ENCODE assay signal across 15 mouse cellular contexts in the genomic region with DNA sequence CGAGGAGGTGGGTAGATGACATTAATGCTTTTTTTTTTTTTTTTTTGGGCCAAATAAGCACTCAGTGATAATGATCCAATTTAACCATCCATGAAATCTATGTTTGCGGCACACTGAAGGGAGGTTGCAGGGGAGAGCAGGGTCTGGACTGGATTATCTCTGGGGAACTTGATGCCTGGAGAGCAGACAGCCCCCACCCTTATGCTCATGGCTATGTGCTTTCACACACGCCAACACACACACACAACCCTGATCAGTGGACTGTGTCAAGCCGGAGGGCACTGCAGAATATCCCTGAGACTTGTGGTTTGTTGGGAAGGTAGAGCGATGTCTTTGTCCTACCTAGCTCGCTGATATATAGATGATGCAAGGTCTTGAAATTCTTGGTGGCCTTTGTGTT. TPM values are rescaled to one million over a fixed set of nuclear protein-coding genes. Genes with fewer than 3 reads are reported as not detected.
DNase-seq lines count a peak whose midpoint lies in the region; ATAC-seq lines count a peak whose summit lies in the region.
"Had no signal": no experiment of that assay in that cellular context is flagged by ENCODE, and none has a peak within 500 bp of the region (broad histone marks: within the 10 kb centered on the region; RNA-seq: fewer than 3 reads in every experiment).

No protein-coding gene starts in this region.

- H3K4me2 ChIP-seq in midbrain, embryonic 12.5 days (replicated peaks): peak overlapping the region; percentile 34
- H3K4me2 ChIP-seq in midbrain, embryonic 11.5 days: no peak overlapping the region; the same call in 1 of the 2 replicates
- H3K4me2 ChIP-seq in forebrain, embryonic 15.5 days (replicated peaks): peak overlapping the region; percentile 41
- H3K4me2 ChIP-seq in midbrain, embryonic 14.5 days (ENCODE audit: low read length): peak overlapping the region; percentile 64
- H3K4me2 ChIP-seq: embryonic facial prominence, embryonic 12.5 days; limb, embryonic 13.5 days had no signal

- H3K36me3 ChIP-seq in midbrain, embryonic 12.5 days: no peaks in the 10 kb centered on the region
- H3K36me3 ChIP-seq in midbrain, embryonic 11.5 days (ENCODE audit: control insufficient read depth, insufficient read depth, low read length): no peaks in the 10 kb centered on the region
- H3K36me3 ChIP-seq in forebrain, embryonic 15.5 days: no peaks in the 10 kb centered on the region
- H3K36me3 ChIP-seq in midbrain, embryonic 14.5 days (ENCODE audit: control insufficient read depth, insufficient read depth, low read length): no peaks in the 10 kb centered on the region
- H3K36me3 ChIP-seq: embryonic facial prominence, embryonic 12.5 days; limb, embryonic 13.5 days had no signal

- DNase-seq in midbrain, embryonic 11.5 days (ENCODE audit: low spot score, missing footprints): no peak
- peak; percentile 40 for DNase-seq in midbrain, embryonic 14.5 days
- DNase-seq in retina, embryonic 14.5 days (ENCODE audit: low spot score): peak; percentile 51
- DNase-seq in spleen, adult 12 weeks (ENCODE audit: low spot score): no peak
- DNase-seq in adrenal gland, postnatal 4 days (ENCODE audit: low spot score in 2 of 2): no peak
- DNase-seq: cerebellum, adult 9-11 months; gastrocnemius, adult 2 months; heart, postnatal 10 days; right cerebral cortex, postnatal 4 days; thymus, postnatal 14 days had no signal

- peak overlapping the region; percentile 69 for H3K27ac ChIP-seq in midbrain, embryonic 12.5 days (replicated peaks)
- H3K27ac ChIP-seq in midbrain, embryonic 11.5 days (ENCODE audit: low read depth, low read length): no peak overlapping the region
- peak overlapping the region; percentile 90 for H3K27ac ChIP-seq in forebrain, embryonic 15.5 days (replicated peaks)
- H3K27ac ChIP-seq in midbrain, embryonic 14.5 days (replicated peaks; ENCODE audit: low read depth, low read length): peak overlapping the region; percentile 86
- H3K27ac ChIP-seq: embryonic facial prominence, embryonic 12.5 days; gastrocnemius, adult 2 months; limb, embryonic 13.5 days had no signal

- no peaks in the 10 kb centered on the region for H3K9me3 ChIP-seq in midbrain, embryonic 12.5 days
- H3K9me3 ChIP-seq in midbrain, embryonic 11.5 days (ENCODE audit: control insufficient read depth, low read length): no peaks in the 10 kb centered on the region
- no peaks in the 10 kb centered on the region for H3K9me3 ChIP-seq in forebrain, embryonic 15.5 days
- no peaks in the 10 kb centered on the region for H3K9me3 ChIP-seq in midbrain, embryonic 14.5 days (ENCODE audit: control insufficient read depth, low read length)
- H3K9me3 ChIP-seq: embryonic facial prominence, embryonic 12.5 days; limb, embryonic 13.5 days had no signal

- no peaks in the 10 kb centered on the region for H3K27me3 ChIP-seq in midbrain, embryonic 12.5 days
- no peaks in the 10 kb centered on the region for H3K27me3 ChIP-seq in midbrain, embryonic 11.5 days (ENCODE audit: control insufficient read depth, insufficient read depth, low read length)
- H3K27me3 ChIP-seq in forebrain, embryonic 15.5 days: no peaks in the 10 kb centered on the region
- H3K27me3 ChIP-seq in midbrain, embryonic 14.5 days (ENCODE audit: control insufficient read depth, insufficient read depth, low read length): no peaks in the 10 kb centered on the region
- H3K27me3 ChIP-seq: limb, embryonic 13.5 days had no signal

- 0 out of 2 replicates have a peak, but pooled peaks cover 4% of the 10 kb centered on the region for H3K4me1 ChIP-seq in midbrain, embryonic 12.5 days
- H3K4me1 ChIP-seq in midbrain, embryonic 11.5 days (ENCODE audit: control insufficient read depth, insufficient read depth, low read length): no peaks in the 10 kb centered on the region
- peaks cover 18% of the 10 kb centered on the region for H3K4me1 ChIP-seq in forebrain, embryonic 15.5 days
- peaks cover 8% of the 10 kb centered on the region; the same call in 1 of the 2 replicates for H3K4me1 ChIP-seq in midbrain, embryonic 14.5 days (ENCODE audit: control insufficient read depth, insufficient read depth, low read length)
- H3K4me1 ChIP-seq: embryonic facial prominence, embryonic 12.5 days had no signal

- 73% methylated on average over 6 of the region's 6 CpGs for WGBS in midbrain, embryonic 12.5 days
- WGBS in midbrain, embryonic 11.5 days: 71% methylated on average over 6 of the region's 6 CpGs
- WGBS in forebrain, embryonic 15.5 days: 68% methylated on average over 6 of the region's 6 CpGs
- 53% methylated on average over 6 of the region's 6 CpGs for WGBS in midbrain, embryonic 14.5 days

- no peak for ATAC-seq in midbrain, embryonic 12.5 days (ENCODE audit: low FRiP score, low read depth)
- no peak for ATAC-seq in midbrain, embryonic 11.5 days (ENCODE audit: low FRiP score)
- no peak for ATAC-seq in forebrain, embryonic 15.5 days (replicated peaks)
- no peak for ATAC-seq in midbrain, embryonic 14.5 days (ENCODE audit: low FRiP score, low TSS enrichment)
- no peak for ATAC-seq in granulocyte monocyte progenitor cell, adult 5-6 weeks (replicated peaks; ENCODE audit: poor library complexity, severe bottlenecking)

- peak overlapping the region; percentile 43 for H3K4me3 ChIP-seq in midbrain, embryonic 12.5 days
- no peak overlapping the region for H3K4me3 ChIP-seq in midbrain, embryonic 11.5 days (ENCODE audit: low read depth, low read length)
- H3K4me3 ChIP-seq in forebrain, embryonic 15.5 days: peak overlapping the region; percentile 55
- H3K4me3 ChIP-seq in midbrain, embryonic 14.5 days (replicated peaks; ENCODE audit: low read depth, low read length): peak overlapping the region; percentile 49
- H3K4me3 ChIP-seq: embryonic facial prominence, embryonic 12.5 days; gastrocnemius, adult 2 months; limb, embryonic 13.5 days had no signal

- no peak overlapping the region for H3K9ac ChIP-seq in midbrain, embryonic 12.5 days (replicated peaks)
- no peak overlapping the region for H3K9ac ChIP-seq in midbrain, embryonic 11.5 days (ENCODE audit: low read length)
- H3K9ac ChIP-seq in forebrain, embryonic 15.5 days (replicated peaks): peak overlapping the region; percentile 52
- peak overlapping the region; percentile 60 for H3K9ac ChIP-seq in midbrain, embryonic 14.5 days (replicated peaks; ENCODE audit: low read length)
- H3K9ac ChIP-seq: embryonic facial prominence, embryonic 12.5 days; limb, embryonic 13.5 days had no signal

RNA-seq across cellular contexts. Expression of a gene that starts 4.1 kb away (rescaled TPM):
- polyA plus RNA-seq in midbrain, embryonic 12.5 days (2016; fragmentation: Nextera tagmentation; extraction: Ambion mirVana): 42.5 and 47.3 TPM in 2 replicates
- 16.9 and 20.9 TPM in 2 replicates for polyA plus RNA-seq in midbrain, embryonic 11.5 days (2014; fragmentation: Nextera tagmentation; extraction: Ambion mirVana)
- polyA plus RNA-seq in forebrain, embryonic 15.5 days (2015; fragmentation: Nextera tagmentation; extraction: Ambion mirVana): 93.5 and 99.5 TPM in 2 replicates
- polyA plus RNA-seq in midbrain, embryonic 14.5 days (2014; fragmentation: Nextera tagmentation; extraction: Ambion mirVana): 97.4 and 102 TPM in 2 replicates
- not detected in 2 replicates for total RNA-seq in granulocyte monocyte progenitor cell, adult 5-6 weeks (2014; fragmentation: Nextera tagmentation)
- not detected in 2 replicates for total RNA-seq in granulocyte monocyte progenitor cell, adult 5-6 weeks (2017)
- 1 to 10 TPM; 1.2 to 2.5 TPM for total RNA-seq in adrenal gland, postnatal 4 days (2021)

Comparison
In these comparisons a context has a peak if more than half of its experiments do, and no peak if none do; other contexts are left out.
1. H3K9ac ChIP-seq: peak in forebrain, embryonic 15.5 days (single experiment) and midbrain, embryonic 14.5 days (single experiment); none in midbrain, embryonic 12.5 days (single experiment) and midbrain, embryonic 11.5 days (single experiment).
2. DNase-seq: peak in midbrain, embryonic 14.5 days (single experiment) and retina, embryonic 14.5 days (single experiment); none in midbrain, embryonic 11.5 days (single experiment), spleen, adult 12 weeks (single experiment) and adrenal gland, postnatal 4 days (0 of 2).